Mouse (Mus musculus) intestine, embryonic 14.5 days (tissue): ENCODE measurements around the gene Gm12888. TPM values are rescaled to one million over a fixed set of nuclear protein-coding genes. Genes with fewer than 3 reads are reported as not detected.
"Not testable (repeated sequence)": the region's sequence is repeated elsewhere in the genome, so short reads cannot be mapped to it uniquely, and the experiment has no call there.

Source experiments
- ATAC-seq: fragments of 200-750 bp; cut with Nextera tagmentation; replicated peaks from 2 replicates; pipeline ENCODE4 v1.8.0; 2017; ENCODE audit warnings: low read depth, moderate number of reproducible peaks, moderate TSS enrichment, moderate library complexity; ENCODE audit not compliant: low FRiP score, low TSS enrichment
- DNase-seq: peaks from one replicate; pipeline ENCODE4 v3.0.0-alpha.2; 2018; ENCODE audit warnings: low spot score
- H3K27ac ChIP-seq: fragments of 300-500 bp; sonication (generic); 2 replicates; pipeline ENCODE4 v1.5.1; 2014; ENCODE audit warnings: low read depth, mild to moderate bottlenecking, control low read depth
- H3K27me3 ChIP-seq: fragments of 300-500 bp; sonication (generic); replicated peaks from 2 replicates; pipeline ENCODE4 v1.6.1; 2014; ENCODE audit warnings: low read length, control low read depth; ENCODE audit not compliant: control insufficient read depth, insufficient read depth
- H3K36me3 ChIP-seq: fragments of 300-500 bp; sonication (generic); 2 replicates; pipeline ENCODE4 v1.6.1; 2014; ENCODE audit warnings: low read length, control low read depth; ENCODE audit not compliant: control insufficient read depth, insufficient read depth
- H3K4me1 ChIP-seq: fragments of 300-500 bp; sonication (generic); replicated peaks from 2 replicates; pipeline ENCODE4 v1.6.1; 2014; ENCODE audit warnings: low read length, control low read depth, mixed read lengths; ENCODE audit not compliant: control insufficient read depth, insufficient read depth
- H3K4me2 ChIP-seq: fragments of 300-500 bp; sonication (generic); 2 replicates; pipeline ENCODE4 v1.6.1; 2014; ENCODE audit warnings: low read length
- H3K4me3 ChIP-seq: fragments of 300-500 bp; sonication (generic); 2 replicates; pipeline ENCODE4 v1.5.1; 2014; ENCODE audit warnings: low read depth, low read length, control low read depth, mixed read lengths
- H3K9ac ChIP-seq: fragments of 300-500 bp; sonication (generic); 2 replicates; pipeline ENCODE4 v1.6.1; 2014; ENCODE audit warnings: mild to moderate bottlenecking, low read length
- H3K9me3 ChIP-seq: fragments of 300-500 bp; sonication (generic); 2 replicates; pipeline ENCODE4 v1.6.1; 2016; ENCODE audit warnings: low read length, control low read depth; ENCODE audit not compliant: control insufficient read depth
- WGBS: fragments of 180-500 bp; shearing (Covaris S2); extraction: QIAGEN DNeasy Blood & Tissue Kit; methylation state at CpG from one replicate; pipeline ENCODE4 v1.1.7; 2014; 5-methylcytosine and 5-hydroxymethylcytosine counted together
- polyA plus RNA-seq: library from polyadenylated mRNA; unstranded; fragments of >200 nt; fragmentation: Nextera tagmentation; extraction: Ambion mirVana; gene quantifications from 2 replicates; pipeline ENCODE4 v1.2.1, GENCODE M21; 2014

Gm12888 gene
- not detected in 2 replicates for polyA plus RNA-seq

GRCm38 (mm10) chr4:121324817-121325216 lies at the start of gene Gm12888:
Gene Gm12888 (minus strand): TSS chr4:121324917.
- not testable (repeated sequence) for DNase-seq, H3K4me2 ChIP-seq, H3K4me1 ChIP-seq, H3K9ac ChIP-seq, H3K4me3 ChIP-seq, ATAC-seq, H3K27me3 ChIP-seq, H3K36me3 ChIP-seq, H3K9me3 ChIP-seq, H3K27ac ChIP-seq
- WGBS: 63% methylated on average over 3 of the region's 5 CpGs

Other genes starting within 250 kb of the Gm12888 start
- 26.6 and 28.4 TPM in 2 replicates for gene Zmpste24, start 226.7 kb downstream of the Gm12888 start, polyA plus RNA-seq
- not detected in 2 replicates for gene Tmco2, start 215.7 kb downstream of the Gm12888 start, polyA plus RNA-seq
- 20.7 and 22.7 TPM in 2 replicates for gene Rlf, start 109.8 kb downstream of the Gm12888 start, polyA plus RNA-seq
- not detected in 2 replicates for gene Gm12886, start 98.2 kb upstream of the Gm12888 start, polyA plus RNA-seq